Mouse (Mus musculus) bone marrow macrophage, adult 2 months (primary cell): ENCODE measurements around the gene Adamtsl4.

Experiments
- CTCF ChIP-seq: IDR thresholded peaks from 2 replicates; pipeline ENCODE4 v1.5.1; 2012; ENCODE audit warnings: low read depth, mild to moderate bottlenecking, low read length, moderate library complexity
- POLR2A ChIP-seq: IDR thresholded peaks from 2 replicates; pipeline ENCODE4 v1.6.1; 2012; ENCODE audit warnings: mild to moderate bottlenecking, low read depth, low read length, borderline replicate concordance

GRCm38 (mm10) chr3:95655437-95655836 lies 32.3 kb downstream of the Adamtsl4 start:
- TF ChIP-seq POLR2A = no peak
- TF ChIP-seq CTCF = no peak
